Mouse (Mus musculus) heart, adult 2 months (tissue): ENCODE measurements around the gene Rimbp3. TPM values are rescaled to one million over a fixed set of nuclear protein-coding genes. Genes with fewer than 3 reads are reported as not detected.
"Not testable (repeated sequence)": the region's sequence is repeated elsewhere in the genome, so short reads cannot be mapped to it uniquely, and the experiment has no call there.

ENCODE experiments used
- DNase-seq, 2 experiments: peaks; one replicate each; pipeline ENCODE4 v3.0.0; 2021
- H3K27ac ChIP-seq: fragments of 200-600 bp; 2 replicates; pipeline ENCODE4 v1.8.1; 2022
- H3K27me3 ChIP-seq: fragments of 200-500 bp; 2 replicates; pipeline ENCODE4 v1.6.1; 2012; ENCODE audit warnings: mild to moderate bottlenecking, low read length, inconsistent platforms, mixed read lengths; ENCODE audit not compliant: control insufficient read depth, insufficient read depth
- H3K36me3 ChIP-seq: fragments of 200-500 bp; 2 replicates; pipeline ENCODE4 v1.6.1; 2012; ENCODE audit warnings: low read length, inconsistent platforms; ENCODE audit not compliant: control insufficient read depth, insufficient read depth
- H3K4me1 ChIP-seq: fragments of 200-500 bp; 2 replicates; pipeline ENCODE4 v1.6.1; 2011; ENCODE audit warnings: low read length; ENCODE audit not compliant: control insufficient read depth, insufficient read depth
- H3K4me3 ChIP-seq: fragments of 200-600 bp; 2 replicates; pipeline ENCODE4 v1.8.1; 2022
- H3K79me2 ChIP-seq: fragments of 200-500 bp; replicated peaks from 2 replicates; pipeline ENCODE4 v1.6.1; 2012; ENCODE audit warnings: mild to moderate bottlenecking, inconsistent platforms, low read length, moderate library complexity, mixed read lengths; ENCODE audit not compliant: control insufficient read depth, insufficient read depth
- H3K9ac ChIP-seq: fragments of 200-500 bp; 2 replicates; pipeline ENCODE4 v1.6.1; 2012; ENCODE audit warnings: low read depth, mild to moderate bottlenecking, control low read depth, inconsistent platforms, low read length, mixed read lengths
- CTCF ChIP-seq: fragments of 200-600 bp; IDR thresholded peaks from 2 replicates; pipeline ENCODE4 v1.8.1; 2022; ENCODE audit warnings: antibody characterized with exemption, mild to moderate bottlenecking, moderate library complexity
- EP300 ChIP-seq: fragments of 200-500 bp; IDR thresholded peaks from 2 replicates; pipeline ENCODE4 v1.6.1; 2011; ENCODE audit warnings: low read depth, low read length, control low read depth; ENCODE audit not compliant: insufficient read depth
- POLR2A ChIP-seq: fragments of 200-500 bp; IDR thresholded peaks from 2 replicates; pipeline ENCODE4 v1.6.1; 2011; ENCODE audit warnings: mild to moderate bottlenecking, low read depth, low read length, control low read depth; ENCODE audit not compliant: insufficient read depth
- WGBS: fragments of 180-500 bp; shearing (Covaris S2); methylation state at CpG from one replicate; pipeline ENCODE4 v1.1.7; 2018; 5-methylcytosine and 5-hydroxymethylcytosine counted together
- intact Hi-C: fragments of 180-260 bp; cut with DNase I; formaldehyde crosslinking; loops from one replicate; pipeline ENCODE4 v1.15.1; 2025
- long read RNA-seq: library from polyadenylated mRNA; stranded (forward); transcript quantifications from one replicate; pipeline ENCODE4 v2.0.0, GENCODE M21; 2021
- polyA plus RNA-seq: library from polyadenylated mRNA; depleted of rRNA; stranded (reverse); fragments of >200 nt; gene quantifications from 2 replicates; pipeline ENCODE4 v1.2.3, GENCODE M21; 2012; rRNA removed
- total RNA-seq, 2 experiments: library from RNA; stranded (reverse); gene quantifications; 2 replicates each; pipeline ENCODE4 v1.2.3; 2021

Rimbp3 gene
- under 1 TPM; 0.13 to 0.16 TPM for total RNA-seq
- polyA plus RNA-seq, result 0.09 and 0.14 TPM in 2 replicates
- long read RNA-seq, result 0 reads

GRCm38 (mm10) chr16:17208389-17209361 is at the start of gene Rimbp3:
TSS of gene Rimbp3 (plus strand) at chr16:17208603.
- 1% methylated on average over 85 of the region's 85 CpGs for WGBS
- peaks cover 2% of the 10 kb centered on the region for H3K4me1 ChIP-seq
- H3K36me3 ChIP-seq, result no peaks in the 10 kb centered on the region
- peak within 1 kb of the TSS; percentile 68 for H3K4me3 ChIP-seq
- peak within 1 kb of the TSS; percentile 20 for H3K27ac ChIP-seq
- H3K9ac ChIP-seq, result peak within 1 kb of the TSS; percentile 80
- peak; percentile 88 to 90 for DNase-seq
- no peaks in the 10 kb centered on the region for H3K27me3 ChIP-seq
- TF ChIP-seq CTCF, result peak; percentile 97; the same call in 1 of the 2 replicates
- no peak for TF ChIP-seq POLR2A
- 0 out of 2 replicates have a peak, but pooled peaks have one; percentile 54 for TF ChIP-seq EP300
- intact Hi-C loops, result loop anchor here (5.0 kb wide), 2 partner anchors 76 to 84 kb away; partner anchors contain the start of gene Sdf2l1
- H3K79me2 ChIP-seq, result no peaks in the 10 kb centered on the region

- H3K4me3 ChIP-seq, H3K9ac ChIP-seq, intact Hi-C loops, H3K4me1 ChIP-seq, H3K36me3 ChIP-seq, H3K27ac ChIP-seq, H3K79me2 ChIP-seq, DNase-seq, H3K27me3 ChIP-seq: not testable (repeated sequence)
- 87% methylated on average over 1 of the region's 1 CpGs for WGBS
These were observed 42.9 kb upstream of the Rimbp3 start for GRCm38 (mm10) chr16:17165478-17165877.

GRCm38 (mm10) chr16:17167179-17167578 is 41.2 kb upstream of the Rimbp3 start:
- intact Hi-C loops, result no loop called here
- Histone ChIP-seq H3K4me1 (no peaks in the 10 kb centered on the region), H3K27ac (no peak overlapping the region), H3K36me3 (peaks cover 6% of the 10 kb centered on the region), H3K27me3 (no peaks in the 10 kb centered on the region), H3K4me3 (no peak overlapping the region), H3K9ac (no peak overlapping the region), H3K79me2 (0 out of 2 replicates have a peak, but pooled peaks cover 2% of the 10 kb centered on the region)
- no peak for DNase-seq
- TF ChIP-seq POLR2A (no peak), CTCF (no peak)

- no peak overlapping the region for H3K4me3 ChIP-seq
- no peak overlapping the region for H3K27ac ChIP-seq
- no peak overlapping the region for H3K9ac ChIP-seq
- H3K4me1 ChIP-seq, result no peaks in the 10 kb centered on the region
- WGBS, result 86% methylated on average over 5 of the region's 5 CpGs
- TF ChIP-seq EP300 (no peak), POLR2A (no peak), CTCF (no peak)
- DNase-seq, result no peak
- H3K27me3 ChIP-seq, result no peaks in the 10 kb centered on the region
- H3K79me2 ChIP-seq, result 0 out of 2 replicates have a peak, but pooled peaks cover 2% of the 10 kb centered on the region
- intact Hi-C loops, result no loop called here
- peaks cover 6% of the 10 kb centered on the region for H3K36me3 ChIP-seq
These were observed 40.4 kb upstream of the Rimbp3 start for GRCm38 (mm10) chr16:17168049-17168448.

GRCm38 (mm10) chr16:17175765-17176164 is 32.6 kb upstream of the Rimbp3 start:
- TF ChIP-seq EP300 (no peak), CTCF (no peak), POLR2A (no peak)
- 60% methylated on average over 2 of the region's 2 CpGs for WGBS
- Histone ChIP-seq H3K27ac (no peak overlapping the region), H3K4me1 (peaks cover 6% of the 10 kb centered on the region), H3K36me3 (peaks cover 17% of the 10 kb centered on the region), H3K4me3 (no peak overlapping the region), H3K27me3 (no peaks in the 10 kb centered on the region), H3K9ac (no peak overlapping the region), H3K79me2 (peaks cover 9% of the 10 kb centered on the region)
- no peak for DNase-seq
- intact Hi-C loops, result no loop called here

GRCm38 (mm10) chr16:17177623-17178170 is 30.7 kb upstream of the Rimbp3 start:
- H3K27me3 ChIP-seq, result no peaks in the 10 kb centered on the region
- TF ChIP-seq EP300 (no peak), CTCF (no peak), POLR2A (no peak)
- 88% methylated on average over 1 of the region's 1 CpGs for WGBS
- peaks cover 9% of the 10 kb centered on the region for H3K79me2 ChIP-seq
- no peak overlapping the region for H3K27ac ChIP-seq
- DNase-seq, result no peak
- no peak overlapping the region for H3K9ac ChIP-seq
- peaks cover 8% of the 10 kb centered on the region for H3K4me1 ChIP-seq
- peaks cover 16% of the 10 kb centered on the region for H3K36me3 ChIP-seq
- intact Hi-C loops, result no loop called here
- no peak overlapping the region for H3K4me3 ChIP-seq
